Mouse (Mus musculus): ENCODE results near the gene Gm45716.

The Gm45716 gene

DNA sequence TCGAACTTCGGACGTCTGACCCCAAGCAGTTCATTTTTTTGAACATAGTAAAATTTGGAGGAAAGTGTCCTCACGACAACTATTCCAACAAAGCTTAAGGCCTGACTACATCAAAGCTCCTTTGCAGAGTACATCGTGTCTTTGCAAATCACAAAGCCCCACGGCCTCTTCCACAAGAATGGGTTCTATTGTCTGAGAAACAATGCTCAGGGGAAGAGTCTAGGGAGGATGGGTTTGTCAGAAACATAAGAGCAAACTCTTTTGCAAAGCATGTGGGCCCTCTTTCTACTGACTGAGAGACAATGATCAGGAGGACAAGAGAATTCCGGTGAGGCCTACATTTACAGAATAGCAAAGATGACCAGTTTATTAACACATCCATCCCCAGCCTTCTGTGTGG lies 26.8 kb downstream of the Gm45716 start:
- no peak for DNase-seq (ENCODE audit: low read depth)

DNA sequence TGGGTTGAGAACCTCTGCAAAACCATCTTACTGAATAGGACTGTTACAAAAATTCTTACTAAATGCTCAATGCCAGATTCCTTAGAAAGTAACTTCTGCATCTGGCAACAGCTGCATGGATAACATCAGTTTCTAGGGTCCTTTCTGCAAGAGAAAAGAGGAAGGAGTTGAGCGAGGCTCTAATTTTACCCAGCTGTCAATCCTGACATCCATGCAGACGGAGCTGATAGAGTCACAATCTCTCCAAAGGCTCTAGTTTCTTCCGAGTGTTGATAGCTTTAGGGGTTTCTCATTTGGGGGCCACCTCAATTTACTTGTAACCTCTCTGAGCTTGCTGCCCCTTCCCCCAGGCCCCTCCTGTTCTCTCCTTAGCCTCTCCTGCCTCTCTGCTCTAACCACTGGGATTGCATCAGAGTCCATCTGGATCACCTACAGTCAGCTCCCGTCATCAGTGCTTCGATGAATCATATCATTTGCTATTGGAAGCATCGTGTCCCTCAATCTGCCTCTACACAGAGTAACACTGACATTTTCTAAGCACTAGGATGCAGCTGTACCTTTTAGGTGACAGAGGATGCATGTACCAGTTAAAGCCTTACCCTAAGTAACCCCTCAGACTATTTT lies 32.7 kb downstream of the Gm45716 start:
- DNase-seq (ENCODE audit: low read depth): peak; percentile 71

DNA sequence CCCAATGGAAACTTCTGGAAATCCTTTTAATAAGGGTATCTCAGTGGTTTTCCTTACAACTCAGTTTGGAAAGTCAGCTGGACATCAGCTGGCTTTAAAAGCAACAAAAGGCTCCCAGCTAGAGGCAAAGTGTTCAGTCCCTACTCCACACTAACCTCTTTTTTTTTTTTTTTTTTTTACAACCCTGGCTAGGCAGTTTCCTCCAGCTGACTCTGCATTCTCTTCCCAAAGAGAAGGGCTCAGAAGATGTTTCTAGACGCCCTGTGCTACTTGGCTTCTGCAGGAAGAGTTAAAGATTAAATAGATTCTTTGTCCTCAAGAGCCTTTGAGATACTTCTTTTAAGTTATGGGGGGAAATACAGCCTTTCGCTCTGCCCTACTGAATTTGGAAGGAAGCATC lies 33.3 kb downstream of the Gm45716 start:
- peak; percentile 18 for DNase-seq (ENCODE audit: low read depth)

DNA sequence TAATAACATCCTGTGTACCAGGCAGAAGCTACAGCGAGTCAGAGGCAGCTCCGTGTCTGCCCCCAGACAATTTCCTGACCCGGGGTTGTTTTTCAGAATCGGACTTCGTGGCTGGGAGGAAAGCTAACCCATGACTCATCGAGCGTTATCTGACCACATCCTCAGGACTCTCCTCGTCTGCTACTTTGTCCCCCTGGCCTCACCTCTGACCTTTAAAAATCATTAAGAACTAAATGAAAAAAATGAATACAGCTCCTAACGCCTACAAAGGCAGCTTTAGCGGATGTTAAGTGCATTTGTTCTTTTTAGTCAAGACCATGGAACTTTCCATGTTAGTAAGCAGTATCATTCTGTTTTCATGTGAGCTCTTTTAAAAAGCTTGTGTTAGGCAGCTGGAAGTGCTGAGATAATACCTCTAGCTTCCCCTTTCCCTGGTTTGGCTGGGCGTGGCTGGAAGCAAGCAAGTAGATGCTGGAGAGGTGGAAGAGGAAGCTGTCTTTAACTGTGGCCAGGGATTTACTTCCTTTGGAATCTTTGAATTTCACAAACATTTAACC lies 37.5 kb downstream of the Gm45716 start:
- DNase-seq (ENCODE audit: low read depth): peak; percentile 66

DNA sequence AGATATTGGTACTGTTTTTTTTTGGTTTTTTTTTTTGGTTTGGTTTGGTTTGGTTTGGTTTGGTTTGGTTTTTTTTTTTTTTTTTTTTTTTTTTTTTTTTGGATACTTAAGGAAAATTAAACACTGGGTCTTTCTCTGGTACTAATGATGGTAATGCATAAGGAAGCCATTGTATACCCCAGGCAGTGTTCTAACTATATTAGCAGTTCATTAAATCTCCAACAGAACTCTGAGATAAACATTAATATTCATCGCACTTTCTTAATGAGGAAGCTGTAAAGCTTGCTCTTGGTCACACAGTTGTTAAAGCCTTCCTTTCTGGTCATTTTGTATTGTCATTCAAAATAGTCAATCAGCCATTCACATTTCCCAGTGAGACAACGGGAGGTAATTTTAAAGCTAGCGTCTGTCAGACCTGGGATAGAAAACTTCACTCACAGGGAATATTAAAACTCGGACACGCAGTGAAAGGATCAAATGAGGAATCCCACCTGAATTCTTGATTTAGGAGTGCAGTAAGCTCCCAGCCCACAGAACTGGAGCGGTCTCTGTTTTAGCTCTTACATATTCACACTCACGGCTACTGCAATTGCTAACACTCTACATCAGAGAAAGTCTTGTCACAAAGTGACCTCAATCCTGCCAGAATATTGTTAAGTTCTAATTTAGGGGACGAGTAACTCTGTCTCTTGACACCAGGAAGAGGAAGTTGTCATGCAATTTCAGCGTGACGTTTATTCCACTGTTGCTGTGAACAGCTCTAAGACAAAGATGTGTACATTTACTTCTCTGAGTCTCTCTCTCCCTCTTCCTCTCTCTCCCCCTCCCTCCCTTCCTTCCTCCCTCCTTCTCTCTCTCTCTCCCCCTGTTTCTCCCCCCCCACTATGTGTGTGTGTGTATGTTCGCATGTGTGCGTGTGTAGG lies 39.8 kb downstream of the Gm45716 start:
- no peak for DNase-seq (ENCODE audit: low read depth)

DNA sequence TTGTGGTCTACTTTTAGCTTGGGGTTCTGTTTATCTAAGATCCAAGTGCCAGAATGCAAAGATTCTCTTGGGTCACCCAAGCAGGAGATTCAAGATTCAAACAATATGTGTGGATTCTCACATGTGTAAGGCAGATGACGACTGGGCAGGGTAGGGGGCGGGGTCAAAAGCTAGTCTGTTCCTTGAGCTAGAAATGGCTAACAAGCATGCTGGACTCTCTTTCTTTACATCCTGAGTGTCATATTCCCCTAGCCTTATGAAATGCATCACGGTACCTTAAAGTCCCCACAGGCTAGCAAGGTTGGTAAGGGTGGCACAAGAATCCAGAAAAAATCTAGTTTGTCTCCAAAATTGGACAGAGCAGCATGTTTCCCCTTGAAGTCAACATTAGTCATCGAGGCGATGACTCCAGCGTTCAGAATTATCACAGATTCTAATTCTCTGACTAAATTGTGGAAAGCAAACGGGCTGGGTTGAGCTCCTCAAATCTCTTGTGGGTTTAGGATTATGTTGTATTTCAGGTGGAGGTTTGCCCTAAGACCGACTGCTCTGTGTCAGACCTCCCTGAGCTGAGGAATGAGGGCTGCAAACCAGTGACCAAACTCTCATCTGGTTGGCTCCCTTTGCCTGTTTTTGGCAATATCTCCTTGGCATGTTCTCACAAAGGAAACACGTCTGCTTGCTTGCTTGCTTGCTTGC lies 40.9 kb downstream of the Gm45716 start:
- peak; percentile 77 for DNase-seq (ENCODE audit: low read depth)

DNA sequence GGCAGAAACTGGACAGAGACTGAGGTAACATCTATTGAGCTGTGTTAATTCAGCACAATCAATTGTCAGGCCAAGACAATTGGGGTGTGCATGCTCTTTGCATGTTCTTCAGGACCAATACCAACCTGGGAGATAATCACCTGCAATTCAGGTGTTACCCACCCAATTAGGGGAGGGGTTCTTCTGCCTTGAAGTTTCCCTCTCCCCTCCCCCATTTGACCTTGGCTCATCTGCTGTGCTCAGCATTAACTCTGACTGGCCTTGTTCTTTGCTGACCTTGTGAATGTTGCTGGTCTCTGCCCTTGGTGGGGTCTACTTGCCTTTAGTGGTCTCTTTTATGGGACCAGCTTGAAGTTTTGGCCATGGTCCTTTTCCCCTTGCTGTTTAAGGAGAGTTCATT lies 42.3 kb downstream of the Gm45716 start:
- no peak for DNase-seq (ENCODE audit: low read depth)

DNA sequence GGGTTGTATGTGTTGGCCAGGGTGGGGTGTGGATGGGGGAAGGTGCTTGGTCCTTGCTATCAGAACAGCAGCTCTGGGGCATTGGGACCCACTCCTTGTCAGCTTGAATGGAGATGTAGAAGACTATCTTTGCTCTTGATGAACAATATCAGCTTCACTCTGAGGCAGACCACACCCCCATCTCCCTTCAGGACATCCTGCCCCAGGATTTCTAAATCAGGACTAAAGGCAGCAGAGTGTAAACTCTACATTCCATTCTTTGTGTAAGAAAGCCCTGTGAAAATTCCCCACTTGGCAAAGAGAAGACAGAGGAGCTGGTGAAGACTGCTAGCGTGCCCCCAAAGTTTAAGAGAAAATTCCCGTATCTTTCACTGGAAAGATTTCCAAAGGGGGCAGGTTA lies 43.2 kb downstream of the Gm45716 start:
- DNase-seq (ENCODE audit: low read depth): no peak

DNA sequence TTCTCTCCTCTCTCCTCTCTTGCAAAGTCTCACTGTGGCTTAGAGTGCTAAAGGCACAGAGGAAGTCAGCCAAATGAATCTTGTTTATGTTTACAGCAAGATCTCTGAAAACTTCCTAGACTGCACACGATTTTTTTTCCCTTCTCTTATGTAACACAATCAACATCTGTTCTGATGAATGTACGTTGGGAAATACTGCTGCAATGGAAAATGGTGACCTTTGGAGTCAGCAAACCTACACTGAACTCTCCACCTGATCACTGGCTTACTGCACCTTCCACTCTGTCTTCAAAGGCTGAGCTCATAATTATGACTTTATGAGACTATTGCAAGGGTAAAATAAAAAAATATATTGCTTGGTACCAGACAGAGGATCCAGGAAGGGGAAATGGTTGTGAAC lies 44.1 kb downstream of the Gm45716 start:
- peak; percentile 59 for DNase-seq (ENCODE audit: low read depth)

DNA sequence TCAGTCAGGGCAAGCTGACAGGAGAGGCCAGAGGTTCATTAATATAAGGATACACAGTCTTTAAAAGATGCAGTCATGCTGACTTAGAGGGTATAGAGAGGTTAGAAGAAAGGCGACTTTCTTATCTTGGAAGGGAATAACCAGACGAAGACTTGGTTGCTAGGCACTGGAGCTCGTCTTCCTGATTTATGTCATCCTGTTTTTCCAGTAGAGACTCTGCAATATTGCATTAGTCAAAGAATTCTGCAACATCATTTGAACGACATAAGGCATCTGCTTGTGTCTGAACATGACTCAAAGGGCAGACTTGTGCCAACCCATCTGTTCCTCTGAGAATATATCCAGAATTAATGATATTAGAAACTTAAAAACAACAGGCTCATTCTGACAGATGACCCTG lies 45.2 kb downstream of the Gm45716 start:
- DNase-seq (ENCODE audit: low read depth): peak; percentile 57

DNA sequence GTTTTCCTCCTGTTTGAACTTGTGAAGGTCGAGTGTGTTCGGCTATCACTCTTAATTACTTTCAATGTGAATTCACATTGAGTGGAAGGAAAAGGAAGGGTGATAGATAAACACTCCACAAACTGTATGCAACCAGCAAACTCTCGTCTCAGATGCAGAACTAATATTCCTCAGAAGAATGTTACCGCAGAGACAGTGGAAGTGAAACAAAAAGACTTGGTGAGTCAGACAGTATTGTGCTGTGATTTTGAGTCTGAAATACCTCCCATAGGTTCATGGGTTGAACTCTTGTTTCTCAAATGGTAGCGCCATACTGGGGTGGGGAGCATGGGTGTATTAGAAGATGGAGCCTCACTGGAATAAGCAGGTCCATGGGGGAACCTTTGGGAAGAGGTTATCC lies 47.7 kb downstream of the Gm45716 start:
- DNase-seq (ENCODE audit: low read depth): no peak

DNA sequence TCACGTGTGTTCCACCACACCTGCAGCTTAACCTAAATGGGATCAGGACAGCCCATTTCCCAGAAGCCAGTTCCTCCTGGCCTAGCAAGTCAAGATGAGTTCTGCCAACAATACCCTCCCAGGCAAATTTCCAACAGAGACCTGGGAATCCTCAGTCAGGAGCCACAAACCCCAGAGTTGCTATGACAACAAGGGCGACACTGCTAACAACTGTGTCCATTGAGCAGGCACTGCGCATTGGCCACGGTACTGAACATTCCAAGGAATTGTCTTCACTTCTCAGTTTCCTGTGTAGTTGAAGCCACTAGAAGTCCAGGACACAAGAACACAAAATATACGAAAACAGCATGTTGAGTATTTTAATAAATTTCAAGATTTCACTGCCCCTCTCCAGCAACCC lies 50.1 kb downstream of the Gm45716 start:
- no peak for DNase-seq (ENCODE audit: low read depth)

DNA sequence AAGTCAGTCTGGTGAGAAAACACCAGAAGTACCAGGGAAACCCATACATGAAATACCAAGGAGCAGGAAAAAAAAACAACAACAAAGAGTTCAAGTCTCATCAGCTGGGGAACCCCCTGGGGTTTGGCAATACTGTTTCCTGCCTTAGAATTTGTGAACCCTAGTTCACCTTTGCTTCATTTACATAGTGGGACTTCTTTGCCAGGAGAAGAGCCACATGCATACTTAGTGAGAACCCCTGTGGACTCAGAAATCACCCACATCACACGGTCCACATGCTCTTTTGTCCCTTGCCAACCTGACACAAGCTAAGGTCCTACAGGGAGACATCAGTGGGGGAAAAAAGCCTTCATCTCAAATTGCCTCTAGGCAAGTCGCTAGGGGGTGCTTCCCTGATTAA lies 51.2 kb downstream of the Gm45716 start:
- no peak for DNase-seq (ENCODE audit: low read depth)

DNA sequence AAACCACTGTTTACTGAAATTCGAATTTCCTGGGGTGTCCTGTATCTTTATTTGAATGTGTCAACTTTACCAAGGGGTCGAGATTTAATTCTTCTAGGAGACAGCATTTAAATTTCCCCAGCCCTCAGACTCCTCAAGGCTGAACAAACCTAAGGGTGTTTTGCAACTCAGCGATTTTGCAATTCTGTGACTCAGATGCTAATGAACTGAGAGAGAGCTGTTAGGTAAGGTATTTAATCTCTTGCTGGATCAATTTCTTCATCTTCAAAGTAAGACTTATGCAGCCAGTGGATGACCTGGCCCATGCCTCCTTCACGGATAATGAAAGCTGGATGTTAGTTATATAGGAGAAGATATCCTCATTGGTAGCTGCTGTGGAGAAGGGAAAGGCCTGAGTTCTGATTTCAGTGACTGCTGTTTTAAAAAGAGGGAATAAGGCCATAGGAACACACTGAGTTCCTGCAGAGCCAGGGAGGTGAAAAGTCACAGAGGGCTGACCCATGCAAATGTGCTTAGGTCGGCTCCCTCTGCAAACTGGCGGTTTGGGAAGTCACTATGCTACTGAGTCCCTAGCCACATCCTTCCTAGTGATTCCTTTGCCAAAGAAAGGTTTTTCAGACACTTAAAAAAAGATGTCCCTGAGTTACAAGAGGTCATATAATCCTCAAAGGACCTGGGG lies 53.3 kb downstream of the Gm45716 start:
- peak; percentile 89 for DNase-seq (ENCODE audit: low read depth)

DNA sequence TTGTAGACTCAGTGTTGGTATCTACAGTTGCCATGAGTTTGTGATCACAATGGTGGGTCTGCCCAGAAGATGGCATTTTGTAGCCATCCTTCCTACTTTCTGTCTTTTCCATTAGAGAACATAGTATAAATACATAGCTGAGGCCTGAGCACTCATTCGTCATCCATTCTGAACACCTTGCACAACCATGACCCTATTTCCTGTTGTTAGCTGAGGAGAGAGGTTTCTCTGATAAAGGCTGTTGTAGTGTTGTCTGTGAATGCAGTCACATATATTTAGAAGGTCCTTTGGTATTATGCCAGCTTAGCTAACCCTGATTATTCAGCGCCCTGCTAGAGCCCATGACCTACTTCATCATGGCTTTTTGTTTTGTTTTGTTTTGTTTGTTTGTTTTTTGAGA lies 54.4 kb downstream of the Gm45716 start:
- no peak for DNase-seq (ENCODE audit: low read depth)

DNA sequence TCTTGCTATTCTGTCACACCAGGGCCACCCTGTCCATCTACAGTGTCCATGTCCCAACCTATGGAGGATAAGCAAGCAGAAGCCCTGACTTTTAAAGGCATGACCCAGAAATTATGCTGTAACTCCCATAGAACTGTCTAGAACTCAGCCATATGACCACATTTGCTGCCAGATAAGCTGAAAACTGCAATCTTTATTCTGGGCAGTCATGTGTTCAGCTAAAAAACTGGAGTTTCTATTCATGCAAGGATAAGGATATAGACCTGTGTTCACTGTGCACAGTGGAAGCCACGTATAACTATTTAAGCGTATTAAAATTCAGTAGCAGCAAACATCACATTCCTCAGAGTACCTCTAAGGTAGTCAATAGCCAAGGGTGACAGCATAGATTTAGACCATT lies 55.8 kb downstream of the Gm45716 start:
- DNase-seq (ENCODE audit: low read depth): no peak

DNA sequence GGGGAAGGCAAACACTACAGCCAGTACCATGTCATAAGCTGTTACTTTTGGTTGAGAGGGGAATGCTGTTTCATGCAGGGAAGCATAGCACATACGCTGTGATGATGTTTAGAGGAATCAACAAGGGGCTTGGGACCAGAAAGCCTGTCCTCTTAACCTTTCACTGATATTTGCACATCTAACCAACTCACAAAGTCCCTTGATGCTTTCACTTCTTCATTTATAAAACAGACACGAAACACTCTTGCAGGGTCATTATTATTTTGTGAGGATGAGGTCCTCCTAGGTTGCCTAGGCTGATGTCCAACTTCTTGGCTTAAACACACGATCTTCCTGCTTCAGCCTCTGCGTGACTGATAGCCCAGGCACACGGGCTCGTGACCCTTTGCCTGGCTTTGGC lies 58.1 kb downstream of the Gm45716 start:
- no peak for DNase-seq (ENCODE audit: low read depth)

DNA sequence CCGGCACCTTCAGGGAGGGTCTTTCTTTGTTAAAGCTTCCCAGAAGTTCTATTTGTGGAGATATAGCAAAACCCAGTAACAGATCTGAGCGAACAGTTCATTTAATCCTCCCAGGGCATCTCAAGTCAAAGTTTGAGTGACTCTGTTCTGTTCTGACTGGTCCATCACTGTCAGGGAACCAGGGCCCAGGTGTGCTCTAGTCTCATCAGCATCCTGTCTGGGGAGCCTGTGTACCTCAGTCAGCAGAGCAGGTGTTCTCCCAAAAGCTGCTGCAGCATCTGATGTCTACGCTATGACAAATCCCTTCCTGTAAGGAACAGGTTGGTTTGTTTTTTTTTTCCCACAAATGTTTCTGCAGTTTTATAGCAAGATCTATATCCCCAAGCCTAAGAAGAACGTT lies 59.2 kb downstream of the Gm45716 start:
- DNase-seq (ENCODE audit: low read depth): no peak

DNA sequence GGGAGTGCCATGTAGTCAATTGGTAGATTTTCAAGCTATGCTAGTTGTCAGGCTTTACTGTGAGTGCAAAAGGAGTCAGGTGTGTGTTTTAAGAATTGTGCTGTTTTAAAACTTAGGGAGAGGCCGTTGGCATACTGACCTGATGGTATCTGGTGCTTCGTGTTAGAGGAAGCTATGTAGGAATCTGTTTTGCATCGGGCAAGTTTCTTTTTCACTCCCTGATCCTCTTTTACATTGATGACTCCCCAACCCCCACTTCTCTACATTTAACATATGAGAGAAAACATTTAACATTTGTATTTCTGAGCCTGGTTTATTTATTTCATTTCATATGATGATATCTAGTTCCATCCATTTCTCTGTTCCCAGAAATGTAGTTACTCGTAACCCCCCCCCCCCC lies 60.3 kb downstream of the Gm45716 start:
- DNase-seq (ENCODE audit: low read depth): no peak

DNA sequence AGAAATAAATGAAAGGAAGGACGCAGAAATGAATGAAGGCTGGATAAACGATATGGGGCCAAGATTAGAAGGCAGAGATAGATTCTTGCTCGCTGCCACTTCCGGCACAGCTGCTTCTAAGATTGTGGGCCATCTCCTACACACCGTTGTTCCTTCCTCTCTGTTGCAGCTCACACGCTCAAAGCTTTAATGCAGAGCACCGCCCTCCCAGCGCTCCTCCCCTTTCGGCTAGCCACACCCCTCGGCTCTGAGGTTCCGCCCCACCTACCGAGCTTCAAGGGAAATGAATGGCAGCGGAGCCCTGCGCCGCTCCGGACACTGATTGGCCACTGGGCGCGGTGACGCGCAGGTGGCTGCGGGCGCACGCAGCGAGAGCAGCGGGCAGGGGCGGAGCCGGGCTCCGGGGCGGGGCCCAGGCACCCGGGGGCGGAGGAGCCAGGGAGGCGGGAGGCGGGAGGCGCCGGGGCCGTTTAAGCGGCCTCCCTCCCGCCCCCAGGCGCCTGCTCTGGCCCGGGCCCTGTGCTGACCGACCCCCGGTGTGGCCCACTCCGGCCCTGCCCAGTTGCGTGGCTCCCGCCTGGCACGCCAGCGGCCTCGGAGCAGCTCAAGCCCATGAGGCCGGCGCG lies 61.7 kb downstream of the Gm45716 start, which contains the start of gene Mmd:
Gene Mmd, plus strand, starts transcription at position 432 of the 626 bp plus-strand sequence.
- peak; percentile 99 for DNase-seq (ENCODE audit: low read depth)

DNA sequence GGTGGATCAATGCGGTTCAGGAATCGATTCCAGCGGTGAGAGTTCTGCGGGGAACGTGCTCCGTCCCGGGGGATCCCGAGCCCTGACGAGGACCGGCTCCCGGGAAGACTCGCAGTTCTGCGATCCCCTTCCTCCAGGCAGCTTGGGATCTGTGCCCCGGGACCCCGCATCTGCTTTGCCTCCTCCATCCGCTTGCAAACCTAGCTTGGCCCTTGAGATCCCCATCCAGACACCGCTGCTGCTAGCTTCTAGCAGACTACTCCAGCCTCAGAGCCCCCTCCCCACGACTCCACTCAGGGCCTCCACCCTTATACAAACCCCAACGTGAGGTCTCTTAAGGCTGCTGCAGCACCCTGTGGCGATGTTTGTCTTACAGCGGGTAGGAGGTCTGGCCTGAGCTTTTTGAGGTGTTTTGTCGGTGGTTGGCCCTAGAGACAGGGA lies 62.2 kb downstream of the Gm45716 start:
- DNase-seq (ENCODE audit: low read depth): no peak
